Mouse (Mus musculus): ENCODE results near the gene Pxn. TPM values are rescaled to one million over a fixed set of nuclear protein-coding genes. Genes with fewer than 3 reads are reported as not detected.

Pxn gene
- total RNA-seq (2021): 10 to 100 TPM; 39.8 to 46.1 TPM

DNA sequence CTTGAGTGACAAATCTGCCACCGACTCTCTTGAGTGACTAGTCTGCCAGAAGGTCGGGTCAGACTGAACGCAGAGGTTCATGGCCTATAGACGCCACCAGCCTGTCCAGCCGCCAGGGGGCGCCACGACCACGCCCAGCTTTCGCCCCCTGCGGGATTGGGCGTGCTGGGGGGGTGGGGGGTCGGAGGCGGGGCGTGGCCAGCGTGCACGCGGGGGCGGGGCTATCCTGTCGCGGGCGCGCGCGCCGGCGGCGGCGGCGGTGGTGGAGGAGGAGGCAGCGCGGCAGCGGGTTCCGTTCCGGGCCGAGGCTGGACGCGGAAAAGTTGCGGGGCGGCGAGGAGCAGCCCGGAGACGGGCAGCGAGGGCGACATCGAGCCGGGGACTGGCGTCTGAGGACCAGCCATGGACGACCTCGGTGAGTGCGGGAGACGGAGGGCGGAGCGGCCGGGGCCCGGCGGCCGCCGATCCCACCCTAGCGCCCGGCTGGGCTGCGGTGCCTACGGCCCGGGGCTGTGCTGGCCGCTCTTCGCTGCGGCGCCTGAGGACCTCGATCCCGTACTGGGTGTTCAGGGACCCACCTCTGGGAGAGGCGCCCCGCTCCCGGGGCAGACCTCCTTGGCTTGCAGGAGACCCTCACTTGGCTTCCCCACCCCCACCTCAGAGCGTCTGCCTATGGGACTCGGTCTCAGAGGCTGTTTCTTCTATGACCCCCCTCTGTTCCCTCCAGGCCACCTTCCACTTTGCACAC, at the start of gene Pxn:
TSS of gene Pxn (plus strand) at position 223 of the 748 bp plus-strand sequence.
- DNase-seq: peak; percentile 87 to 88

DNA sequence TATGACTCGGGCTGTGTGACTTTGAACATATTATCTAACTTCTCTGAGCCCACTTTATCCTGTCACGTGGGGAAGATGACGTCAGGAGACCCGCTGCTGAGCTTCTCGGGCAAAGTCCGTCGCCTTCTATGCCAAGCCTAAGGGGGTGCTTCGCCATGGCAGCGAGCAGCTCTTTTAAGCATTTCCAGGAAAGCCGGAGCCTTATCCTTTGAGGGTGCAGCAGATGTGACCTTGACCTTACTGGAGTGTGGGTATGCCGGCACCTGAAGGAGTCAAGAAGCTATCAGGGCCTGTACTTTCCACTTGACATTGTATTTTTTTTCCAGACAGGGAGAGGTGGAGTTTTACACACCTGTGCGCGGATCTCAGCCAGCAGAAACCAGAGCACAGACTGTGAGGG, 47.6 kb upstream of the Pxn start:
- no peak for DNase-seq

DNA sequence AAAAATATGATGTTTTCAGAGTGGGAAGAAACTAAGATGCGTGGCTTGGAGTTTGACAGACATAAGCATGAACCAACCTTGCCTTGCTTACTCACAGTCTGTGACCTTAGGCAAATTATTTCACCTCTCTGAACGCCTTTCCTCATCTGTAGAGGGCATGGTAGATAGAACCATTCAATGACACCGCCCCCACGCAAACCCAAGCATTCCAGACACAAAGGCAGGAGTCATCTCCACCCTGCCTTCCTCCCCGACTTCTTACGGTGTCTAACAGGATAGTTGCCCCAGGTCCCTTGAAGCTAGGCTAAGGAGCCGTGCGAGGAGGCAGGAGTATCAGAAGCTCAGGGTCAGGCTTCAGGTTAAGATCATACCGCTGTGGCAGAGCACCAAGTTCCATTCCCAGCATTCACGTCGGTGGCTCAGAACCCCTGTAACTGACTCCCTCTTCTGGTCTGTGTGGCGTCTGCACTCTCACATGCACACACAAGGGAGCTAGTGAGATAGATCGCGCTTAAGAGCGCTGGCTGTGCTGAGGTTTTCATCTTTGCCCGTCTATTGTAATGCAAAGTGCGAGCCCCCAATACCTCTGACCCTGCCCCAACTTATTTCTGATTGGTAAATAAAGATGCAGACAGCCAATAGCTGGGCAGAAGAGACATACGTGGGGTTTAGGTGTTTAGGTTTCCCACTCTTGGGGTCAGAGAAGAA, 41.9 kb upstream of the Pxn start:
- DNase-seq: no peak

DNA sequence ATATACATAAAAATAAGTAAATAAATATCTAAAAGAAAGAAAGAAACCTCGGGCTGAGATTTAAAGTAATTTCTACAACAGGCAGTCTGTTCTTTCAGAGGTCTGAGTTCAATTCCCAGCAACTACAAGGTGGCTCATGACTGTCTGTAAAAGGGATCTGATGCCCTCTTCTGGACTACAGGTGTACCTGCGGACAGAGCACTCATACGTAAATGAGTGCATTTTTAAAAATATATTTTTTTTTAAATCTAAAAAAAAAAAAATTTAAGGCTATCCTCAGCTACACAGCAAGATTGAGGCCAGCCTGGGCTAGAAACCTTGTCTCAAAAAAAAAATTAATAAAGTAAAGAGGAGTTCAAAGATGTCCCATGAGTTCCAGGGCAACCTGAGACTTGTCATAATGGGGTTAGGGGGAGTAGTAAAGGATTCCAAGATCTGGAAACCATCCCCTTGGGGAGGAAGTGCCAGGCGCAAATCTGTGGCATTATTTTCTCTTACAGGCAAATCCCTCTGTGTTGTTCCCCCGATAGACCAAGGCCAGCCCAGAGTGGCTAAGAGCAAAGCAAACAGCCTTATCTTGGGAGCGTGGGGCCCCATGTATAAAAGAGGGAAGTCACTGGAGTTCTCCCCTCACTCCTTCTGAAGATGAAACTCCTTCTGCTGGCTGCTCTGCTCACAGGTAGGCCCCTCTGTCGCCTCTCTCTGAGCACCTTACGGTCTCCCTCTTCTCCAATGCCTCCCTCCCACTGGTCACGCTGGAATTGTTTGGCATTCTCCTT, 40.6 kb upstream of the Pxn start, which contains the start of gene Pla2g1b:
TSS of gene Pla2g1b (plus strand) at position 621 of the 779 bp plus-strand sequence.
- DNase-seq: no peak

DNA sequence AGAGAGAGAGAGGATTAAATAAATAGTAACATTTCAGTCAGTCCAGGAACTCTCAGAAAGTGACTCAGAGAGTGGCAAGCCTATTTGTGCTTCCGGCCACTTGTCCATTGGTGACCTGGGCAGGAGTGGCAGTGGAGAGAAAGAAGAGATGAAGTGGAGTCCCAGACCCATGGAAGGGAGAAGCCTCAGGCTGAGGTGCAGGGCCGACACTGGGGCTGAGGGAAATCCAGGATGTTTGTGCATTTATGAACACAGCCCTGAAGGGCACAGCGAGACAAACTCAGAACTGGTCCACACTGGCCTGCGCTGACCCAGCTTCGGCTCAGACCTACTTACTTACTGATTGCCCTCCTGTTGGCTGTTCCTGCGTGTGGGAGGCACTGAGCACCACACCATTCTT, 36.7 kb upstream of the Pxn start:
- no peak for DNase-seq

DNA sequence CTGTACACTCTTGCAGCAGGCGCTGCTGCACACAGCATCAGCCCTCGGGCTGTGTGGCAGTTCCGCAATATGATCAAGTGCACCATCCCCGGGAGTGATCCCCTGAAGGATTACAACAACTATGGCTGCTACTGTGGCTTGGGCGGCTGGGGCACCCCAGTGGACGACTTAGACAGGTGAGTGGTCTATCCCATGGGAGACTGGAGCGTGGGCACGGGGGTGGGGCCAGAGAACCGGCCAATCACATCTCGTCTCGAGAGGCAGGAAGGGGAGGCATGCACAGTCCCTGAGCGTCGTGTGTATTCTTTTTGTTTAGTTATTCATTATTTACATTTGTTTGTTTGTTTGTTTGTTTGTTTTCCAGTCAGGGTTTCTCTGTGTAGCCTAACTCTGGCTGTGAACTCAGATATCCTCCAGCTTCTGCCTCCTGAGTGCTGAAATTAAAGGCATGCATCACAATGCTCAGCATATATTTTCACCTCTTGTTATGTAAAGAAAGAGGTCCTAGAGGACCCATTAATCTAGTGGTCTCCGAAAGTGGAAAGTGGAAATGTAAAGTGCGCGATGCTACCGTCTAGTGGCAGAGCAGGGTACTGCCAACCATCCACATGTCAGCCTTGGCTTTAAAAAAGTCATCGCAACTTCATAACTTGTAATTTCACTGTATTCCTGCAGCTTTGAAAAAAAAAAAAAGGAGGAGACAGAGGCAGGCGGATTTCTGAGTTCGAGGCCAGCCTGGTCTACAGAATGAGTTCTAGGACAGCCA, 35.5 kb upstream of the Pxn start:
- peak; percentile 29 to 56 for DNase-seq

DNA sequence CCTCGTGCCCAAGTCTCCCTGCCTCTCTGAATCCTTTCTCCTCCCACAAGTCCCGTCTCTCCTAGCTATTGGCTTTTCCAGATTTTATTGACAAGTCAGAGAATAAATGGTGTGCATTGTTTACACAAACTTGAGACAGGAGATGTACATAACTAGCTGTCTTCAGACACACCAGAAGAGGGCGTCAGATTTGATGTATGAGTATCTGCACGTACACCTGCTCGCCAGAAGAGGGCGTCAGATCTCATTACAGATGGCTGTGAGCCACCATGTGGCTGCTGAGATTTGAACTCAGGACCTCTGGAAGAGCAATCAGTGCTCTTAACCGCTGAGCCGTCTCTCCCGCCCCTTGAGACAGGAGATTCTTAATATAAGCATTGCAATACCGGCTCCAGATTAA, 33.3 kb upstream of the Pxn start:
- DNase-seq: no peak

DNA sequence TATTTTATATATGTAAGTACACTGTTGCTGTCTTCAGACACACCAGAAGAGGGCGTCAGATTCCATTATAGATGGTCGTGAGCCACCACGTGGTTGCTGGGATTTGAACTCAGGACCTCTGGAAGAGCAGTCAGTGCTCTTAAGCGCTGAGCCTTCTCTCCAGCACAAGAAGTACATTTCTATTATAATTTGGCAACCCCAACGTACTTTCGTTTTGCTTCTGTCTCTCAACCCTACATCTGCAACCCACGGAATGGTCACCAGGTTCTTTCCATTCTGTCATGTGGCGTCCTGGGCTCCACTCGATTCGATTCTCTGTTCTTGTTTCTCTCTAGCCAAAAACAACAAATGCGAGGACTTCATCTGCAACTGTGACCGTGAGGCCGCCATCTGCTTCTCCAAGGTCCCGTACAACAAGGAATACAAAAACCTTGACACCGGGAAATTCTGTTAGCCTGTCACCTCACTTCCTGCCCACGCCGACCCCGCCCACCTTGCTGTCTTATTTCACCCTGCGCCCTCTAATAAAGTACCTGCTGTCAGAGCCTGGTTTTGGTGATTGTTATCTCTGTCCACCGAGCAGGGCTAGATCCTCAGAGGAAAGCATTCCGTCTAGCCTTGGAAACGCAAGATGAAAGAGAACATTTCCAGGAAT, 32.2 kb upstream of the Pxn start:
- no peak for DNase-seq

DNA sequence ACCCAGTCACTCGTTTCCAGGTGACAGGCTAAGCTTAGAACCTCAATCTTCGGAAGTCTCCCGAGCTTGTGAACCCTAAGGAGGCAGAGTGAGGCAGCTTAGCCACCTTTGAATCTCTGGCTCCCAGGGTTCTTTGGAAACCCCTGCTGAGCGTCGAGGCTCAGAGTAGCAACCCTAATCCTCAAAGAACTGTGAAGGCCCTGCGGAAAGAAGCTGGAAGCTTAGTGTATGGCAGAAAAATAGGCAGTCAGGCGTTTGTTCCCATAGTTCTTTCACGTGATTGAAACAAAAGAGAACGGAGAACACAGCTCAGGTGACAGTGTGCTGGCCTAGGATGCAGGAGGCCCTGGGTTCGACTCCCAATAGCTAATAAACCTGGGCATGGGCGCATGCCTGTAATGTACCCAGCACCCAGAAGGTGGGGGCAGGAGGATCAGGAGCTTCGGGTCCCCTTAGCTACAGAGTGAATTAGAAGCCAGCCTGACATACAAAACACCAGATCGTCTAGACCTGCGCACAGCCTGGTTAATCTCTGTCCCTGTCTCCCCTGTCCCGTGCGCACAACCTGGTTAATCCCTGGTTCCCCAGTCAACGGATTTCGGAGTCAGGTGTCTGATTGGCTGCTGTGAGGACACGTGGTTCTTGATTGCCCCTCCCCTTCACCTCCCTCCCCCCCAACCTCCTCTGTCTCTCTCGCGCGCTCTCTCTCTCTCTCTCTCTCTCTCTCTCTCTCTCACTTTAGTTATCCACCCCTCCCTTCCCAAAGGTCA, 31.0 kb upstream of the Pxn start:
- peak in 1 of 2 experiments; percentile 46 for DNase-seq

DNA sequence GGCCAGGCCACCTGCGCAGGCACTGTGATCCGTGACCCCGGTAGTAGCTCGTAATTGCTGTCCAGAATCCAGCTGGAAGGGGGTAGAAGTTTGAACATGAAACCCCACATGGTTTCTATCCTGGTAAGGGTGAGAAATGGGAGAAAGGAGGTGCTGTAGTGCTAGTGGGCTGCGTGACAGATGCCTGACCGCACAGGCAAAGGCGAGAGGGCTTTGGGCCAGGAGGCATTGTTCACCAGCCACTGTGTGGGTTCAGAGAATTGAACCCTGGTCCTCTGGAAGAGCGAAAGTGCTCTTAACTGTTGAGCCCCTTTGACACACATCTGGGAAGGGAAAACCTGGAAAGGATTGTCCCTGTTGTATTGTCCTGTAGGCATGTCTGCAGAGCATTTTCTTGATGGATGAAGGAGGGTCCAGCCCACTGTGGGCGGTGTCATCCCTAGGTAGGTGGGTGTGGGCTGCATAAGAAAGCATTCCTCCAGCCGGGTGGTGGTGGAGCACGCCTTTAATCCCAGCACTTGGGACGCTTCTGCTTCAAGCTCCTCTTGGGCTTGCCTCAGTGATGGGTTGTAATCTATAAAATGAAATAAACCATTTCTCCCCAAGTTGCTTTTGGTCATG, 30.3 kb upstream of the Pxn start:
- no peak for DNase-seq

DNA sequence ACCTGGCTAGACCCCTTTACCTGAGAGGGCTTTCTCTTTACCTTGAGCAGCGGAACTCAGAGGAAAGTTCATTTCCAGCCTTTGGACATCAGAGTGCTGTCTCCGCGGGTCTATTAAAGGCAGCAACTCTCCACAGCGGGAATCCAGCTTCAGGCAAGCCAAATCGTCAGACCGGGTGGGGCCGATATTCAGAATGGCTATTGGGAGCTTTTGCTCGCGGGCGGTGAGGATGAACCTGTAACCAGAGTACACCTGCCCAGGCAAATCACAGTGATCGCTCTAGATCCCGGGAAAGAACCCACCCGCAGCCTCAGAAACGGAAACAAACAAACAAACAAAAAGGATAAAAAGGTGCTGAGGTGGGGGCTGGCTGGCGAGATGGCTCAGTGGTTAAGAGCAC, 26.9 kb upstream of the Pxn start:
- no peak for DNase-seq

DNA sequence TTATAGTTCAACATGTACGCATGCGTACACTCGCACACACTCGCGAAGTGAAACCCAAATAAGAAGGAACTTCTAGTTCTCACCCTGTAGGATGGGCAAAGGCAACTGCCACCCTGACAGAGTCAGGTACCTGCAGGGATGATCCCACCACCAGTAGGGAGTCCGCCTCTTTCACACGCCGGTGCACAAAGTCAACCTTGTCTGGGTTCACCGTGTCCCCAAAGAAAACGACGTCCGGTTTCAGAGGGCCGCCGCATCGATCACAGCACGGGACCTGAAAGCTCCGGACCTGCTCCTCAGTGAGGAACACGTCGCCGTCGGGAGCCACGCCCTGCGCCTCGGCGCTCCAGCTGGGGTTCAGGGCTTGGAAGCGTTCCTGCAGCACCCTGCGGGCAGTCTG, 26.4 kb upstream of the Pxn start:
- DNase-seq: no peak

DNA sequence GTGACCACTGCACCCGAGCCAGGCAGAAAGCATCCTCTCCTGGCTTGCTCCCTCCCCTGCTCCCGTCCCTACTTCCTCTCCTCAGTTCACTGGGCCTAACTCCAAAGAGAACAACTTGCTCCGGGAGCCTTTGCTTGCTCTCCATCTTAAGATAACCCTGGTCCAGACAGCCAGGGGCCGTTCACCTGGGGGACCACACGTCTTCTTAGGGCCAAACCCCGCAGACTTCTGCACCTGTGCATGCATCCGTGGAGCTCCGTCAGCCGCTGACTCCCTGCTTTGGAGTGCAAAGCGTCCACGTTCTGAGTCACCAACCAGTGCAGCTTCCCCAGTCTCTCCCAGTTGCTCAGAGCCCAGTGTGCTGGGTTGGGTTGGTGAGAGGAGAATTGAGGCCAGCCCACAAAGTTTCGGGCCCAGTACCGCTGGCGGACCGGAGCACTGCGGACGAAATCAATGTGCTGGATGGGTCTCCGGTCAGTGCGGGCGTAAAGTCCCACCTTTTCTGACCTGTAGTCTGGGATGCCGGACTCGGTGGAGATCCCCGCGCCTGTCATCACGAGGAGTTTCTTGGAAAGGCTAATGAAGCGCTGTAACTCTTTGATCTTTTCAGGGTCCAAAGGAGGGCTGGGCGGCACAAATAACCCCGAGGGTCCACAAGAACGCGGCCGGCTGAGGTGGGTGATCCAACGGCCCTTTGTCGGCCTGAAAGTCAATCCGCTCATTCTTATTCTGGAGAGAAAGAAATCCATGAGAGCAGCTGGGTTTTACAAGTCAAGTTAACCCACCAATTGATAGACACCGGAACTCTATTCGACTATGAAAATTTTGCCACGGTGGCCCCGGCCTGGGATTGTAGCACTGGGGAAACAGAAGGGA, 23.8 kb upstream of the Pxn start:
- DNase-seq: no peak

DNA sequence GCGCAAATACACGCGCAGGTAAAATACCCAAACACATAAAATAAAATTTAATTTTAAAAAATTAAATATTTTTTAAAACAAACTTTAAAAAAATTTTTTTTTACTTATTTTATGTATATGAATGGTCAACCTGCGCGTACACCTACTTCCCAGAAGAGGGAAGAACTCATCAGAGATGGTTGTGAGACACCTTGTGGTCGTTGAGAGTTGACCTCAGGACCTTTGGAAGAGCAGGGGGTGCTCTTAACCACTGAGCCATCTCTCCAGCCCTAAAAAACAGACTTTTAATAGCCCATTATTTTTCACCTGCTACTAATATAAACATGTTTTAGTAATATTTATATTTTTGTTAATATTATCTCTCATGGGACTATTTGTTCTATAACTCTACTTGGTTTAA, 23.1 kb upstream of the Pxn start:
- no peak for DNase-seq

DNA sequence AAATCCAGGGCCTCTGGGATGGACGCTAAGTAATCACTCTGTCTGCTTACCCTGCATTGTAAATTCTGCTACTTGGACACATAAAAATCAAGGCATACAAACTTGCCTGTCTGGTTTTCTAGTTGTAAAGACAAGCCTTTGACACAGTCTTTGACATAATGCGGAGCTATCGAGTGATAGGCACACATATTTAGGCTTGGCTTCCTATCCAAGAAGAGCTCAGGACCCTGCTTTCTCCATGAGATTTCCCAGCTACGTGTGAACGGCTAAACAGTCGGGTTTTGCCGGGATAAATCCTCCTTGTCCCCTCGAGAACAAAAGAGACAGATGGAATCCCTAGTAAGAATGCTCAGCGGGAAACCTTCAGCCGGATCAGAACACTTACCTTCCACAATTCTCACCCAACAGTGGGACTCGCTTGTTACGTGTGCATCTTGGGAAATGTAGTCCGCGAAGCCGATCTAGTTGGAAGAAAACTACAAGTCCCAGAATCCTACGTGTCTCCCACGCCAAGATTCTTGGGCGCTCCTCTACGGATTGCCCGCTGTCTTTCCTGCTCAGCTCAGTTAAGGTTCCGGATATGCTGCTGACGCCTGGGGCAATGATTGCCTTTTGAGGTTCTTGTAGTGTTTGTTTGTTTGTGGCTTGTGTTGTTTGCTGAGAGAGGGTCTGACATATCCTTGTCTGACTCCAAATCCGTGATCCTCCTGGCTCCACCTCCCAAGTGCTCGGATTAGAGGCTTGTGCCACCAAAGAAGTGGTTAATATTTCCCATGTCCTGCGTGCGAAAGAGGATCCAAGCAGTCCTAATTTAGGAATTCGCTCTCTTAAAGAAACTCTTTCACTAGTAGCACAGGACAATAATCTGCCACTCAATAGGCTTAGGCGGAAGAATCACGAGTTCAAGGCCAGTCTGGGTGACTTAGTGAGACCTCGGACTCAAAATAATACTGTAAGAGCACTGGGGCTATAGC, 22.2 kb upstream of the Pxn start, which contains the start of gene Sirt4:
TSS of gene Sirt4 (minus strand) at position 779 of the 974 bp plus-strand sequence.
- DNase-seq: peak; percentile 82 to 83

DNA sequence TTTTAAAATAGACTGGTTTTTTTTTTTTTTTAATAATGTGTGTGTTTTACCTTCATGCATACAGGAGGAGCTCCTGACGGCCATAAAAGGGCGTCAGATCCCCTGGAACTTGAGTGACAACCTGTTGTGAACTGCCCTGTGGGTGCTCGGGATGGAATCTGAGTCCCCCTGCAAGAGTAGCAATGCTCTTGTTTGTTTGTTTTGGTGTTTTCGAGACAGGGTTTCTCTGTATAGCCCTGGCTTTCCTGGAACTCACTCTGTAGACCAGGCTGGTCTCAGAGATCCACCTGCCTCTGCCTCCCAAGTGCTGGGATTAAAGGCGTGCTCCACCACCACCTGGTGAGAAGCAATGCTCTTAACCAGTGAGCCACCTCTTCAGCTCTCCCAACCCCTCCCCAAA, 21.5 kb upstream of the Pxn start:
- DNase-seq: no peak

DNA sequence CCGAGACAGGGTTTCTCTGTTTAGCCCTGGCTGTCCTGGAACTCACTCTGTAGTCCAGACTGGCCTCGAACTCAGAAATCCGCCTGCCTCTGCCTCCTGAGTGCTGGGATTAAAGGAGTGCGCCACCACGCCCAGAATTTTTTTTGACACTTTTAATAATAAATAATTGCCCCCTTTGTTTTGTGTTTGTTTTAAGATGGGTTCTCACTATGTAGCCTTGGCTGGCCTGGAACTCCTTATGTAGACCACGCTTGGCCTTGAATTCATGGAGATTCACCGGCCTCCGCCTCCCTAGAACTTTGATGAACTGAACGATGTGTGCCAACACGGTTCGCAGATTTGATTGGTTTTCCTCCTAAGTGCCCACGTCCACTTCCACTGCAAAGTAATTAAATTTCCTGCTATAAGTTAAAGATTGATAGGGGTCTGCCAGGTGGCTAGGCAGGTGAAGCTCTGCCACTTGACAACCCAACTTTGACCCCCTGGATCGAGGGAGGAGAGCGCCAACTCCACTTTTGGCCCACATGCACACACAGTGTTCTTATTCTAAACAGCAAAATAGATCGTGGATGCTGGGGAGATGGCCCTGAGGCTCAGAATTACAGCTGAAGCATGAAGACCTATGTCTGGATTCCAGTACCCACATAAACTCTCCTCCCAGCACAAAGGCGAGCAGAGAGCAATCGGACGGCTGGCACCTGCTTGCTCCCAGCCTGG, 20.8 kb upstream of the Pxn start:
- DNase-seq: no peak

DNA sequence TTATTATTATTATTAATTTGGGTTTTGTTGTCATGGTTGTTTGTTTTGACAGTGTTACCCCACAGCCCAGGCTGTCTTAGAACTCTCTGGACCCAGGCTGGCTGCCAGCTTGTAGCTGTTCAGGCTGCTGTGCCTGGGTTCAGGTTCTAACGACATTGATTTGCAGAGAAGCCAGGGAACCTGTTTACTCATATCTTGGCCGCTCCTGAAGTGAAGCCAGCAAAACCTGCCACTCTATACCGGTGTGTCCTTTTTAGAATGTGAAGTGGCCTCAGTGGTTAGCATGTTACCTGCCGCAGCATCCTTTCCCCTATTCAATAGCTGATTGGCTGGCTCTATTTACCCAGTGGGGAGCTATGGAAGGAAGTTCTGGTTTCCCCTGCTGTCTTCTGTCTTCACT, 19.8 kb upstream of the Pxn start:
- DNase-seq: no peak
